Mouse (Mus musculus) naive thymus-derived CD4-positive, alpha-beta T cell, adult 2 months (primary cell): ENCODE measurements around the gene Gtf2ird2.
A peak's percentile ranks its signal among the peaks of the same experiment; 100 is the strongest.

ENCODE experiments used
- DNase-seq: peaks from one replicate; pipeline ENCODE4 v3.0.0-alpha.2; 2011; ENCODE audit warnings: low read depth

Gene Gtf2ird2

GRCm38 (mm10) chr5:134234205-134234604 is 50.4 kb downstream of the Gtf2ird2 start:
- DNase-seq, result peak; percentile 80

- no peak for DNase-seq
These were observed 51.3 kb downstream of the Gtf2ird2 start for GRCm38 (mm10) chr5:134235111-134235510.

- no peak for DNase-seq
These were observed 52.4 kb downstream of the Gtf2ird2 start for GRCm38 (mm10) chr5:134236241-134236640.

GRCm38 (mm10) chr5:134236796-134237195 is 53.0 kb downstream of the Gtf2ird2 start:
- peak; percentile 93 for DNase-seq

GRCm38 (mm10) chr5:134237508-134237907 is 53.7 kb downstream of the Gtf2ird2 start:
- no peak for DNase-seq

GRCm38 (mm10) chr5:134237936-134238760 is 54.3 kb downstream of the Gtf2ird2 start:
- DNase-seq, result no peak

GRCm38 (mm10) chr5:134241831-134242230 is 58.0 kb downstream of the Gtf2ird2 start:
- DNase-seq, result no peak

- peak; percentile 74 for DNase-seq
These were observed 60.0 kb downstream of the Gtf2ird2 start for GRCm38 (mm10) chr5:134243661-134244436.

GRCm38 (mm10) chr5:134244890-134245289 is 61.1 kb downstream of the Gtf2ird2 start:
- no peak for DNase-seq

- no peak for DNase-seq
These were observed 62.3 kb downstream of the Gtf2ird2 start for GRCm38 (mm10) chr5:134246146-134246545.

- DNase-seq, result no peak
These were observed 64.9 kb downstream of the Gtf2ird2 start for GRCm38 (mm10) chr5:134248608-134249244.

- no peak for DNase-seq
These were observed 65.4 kb downstream of the Gtf2ird2 start for GRCm38 (mm10) chr5:134249245-134249649.

GRCm38 (mm10) chr5:134250601-134251000 is 66.8 kb downstream of the Gtf2ird2 start:
- no peak for DNase-seq

- no peak for DNase-seq
These were observed 67.3 kb downstream of the Gtf2ird2 start for GRCm38 (mm10) chr5:134251083-134251482.

- peak; percentile 65 for DNase-seq
These were observed 70.0 kb downstream of the Gtf2ird2 start for GRCm38 (mm10) chr5:134253806-134254205.

GRCm38 (mm10) chr5:134255294-134255693 is 71.5 kb downstream of the Gtf2ird2 start:
- DNase-seq, result no peak

- DNase-seq, result no peak
These were observed 73.7 kb downstream of the Gtf2ird2 start for GRCm38 (mm10) chr5:134257349-134258031.

GRCm38 (mm10) chr5:134258395-134258794 is 74.6 kb downstream of the Gtf2ird2 start:
- DNase-seq, result no peak

GRCm38 (mm10) chr5:134258934-134259333 is 75.1 kb downstream of the Gtf2ird2 start:
- DNase-seq, result no peak

GRCm38 (mm10) chr5:134260001-134260636 is 76.3 kb downstream of the Gtf2ird2 start:
- DNase-seq, result no peak

- DNase-seq, result no peak
These were observed 82.1 kb downstream of the Gtf2ird2 start for GRCm38 (mm10) chr5:134265890-134266289.
